Mouse (Mus musculus): ENCODE data around the gene Aplf. TPM values are rescaled to one million over a fixed set of nuclear protein-coding genes. Genes with fewer than 3 reads are reported as not detected.

Gene Aplf
- total RNA-seq, 2 experiments from 2014 or later, result 11.6 to 12.4 TPM

Other genes starting within 250 kb of the Aplf start
- gene Bmp10, start 243.2 kb downstream of the Aplf start, total RNA-seq (2021), result under 1 TPM in 1 of 2 experiments, not detected in 1; 0.12 TPM
- gene Arhgap25, start 138.9 kb downstream of the Aplf start, total RNA-seq (2021), result 1 to 10 TPM; 2.4 to 3.7 TPM
- 1 to 10 TPM in 1 of 2 experiments, under 1 TPM in 1; 0.94 to 1.0 TPM for gene Prokr1, start 81.5 kb downstream of the Aplf start, total RNA-seq (2021)
- gene Efcc1, start 58.7 kb upstream of the Aplf start, total RNA-seq (2021), result 1 to 10 TPM; 3.4 to 6.2 TPM
- not detected for gene Gp9, start 105.9 kb upstream of the Aplf start, total RNA-seq (2021)
- 10 to 100 TPM; 15.2 to 21.8 TPM for gene Rab43, start 140.0 kb upstream of the Aplf start, total RNA-seq (2021)
- gene Gm45140, start 163.6 kb upstream of the Aplf start, total RNA-seq (2021), result 1 to 10 TPM; 3.7 to 4.0 TPM
- gene Isy1, start 166.6 kb upstream of the Aplf start, total RNA-seq (2021), result 10 to 100 TPM; 29.1 to 30.1 TPM
- gene Cnbp, start 178.9 kb upstream of the Aplf start, total RNA-seq (2021), result 100 to 1,000 TPM; 219 to 224 TPM
- gene Copg1, start 215.6 kb upstream of the Aplf start, total RNA-seq (2021), result 100 to 1,000 TPM; 158 to 172 TPM
- gene Hmces, start 241.7 kb upstream of the Aplf start, total RNA-seq (2021), result 10 to 100 TPM; 37.3 to 39.7 TPM